Mouse (Mus musculus) neural tube, embryonic 13.5 days (tissue): ENCODE data around the gene P2rx7. TPM values are rescaled to one million over a fixed set of nuclear protein-coding genes. Genes with fewer than 3 reads are reported as not detected.
"Not testable (repeated sequence)": the region's sequence is repeated elsewhere in the genome, so short reads cannot be mapped to it uniquely, and the experiment has no call there.

Source experiments
- ATAC-seq: fragments of 200-750 bp; cut with Nextera tagmentation; 2 replicates; pipeline ENCODE4 v1.8.0; 2017; ENCODE audit warnings: low read depth, mild to moderate bottlenecking, moderate TSS enrichment, moderate library complexity
- H3K27ac ChIP-seq: fragments of 300-500 bp; sonication (generic); replicated peaks from 2 replicates; pipeline ENCODE4 v1.5.1; 2015; ENCODE audit warnings: moderate library complexity, mild to moderate bottlenecking, inconsistent platforms
- H3K27me3 ChIP-seq: fragments of 300-500 bp; sonication (generic); 2 replicates; pipeline ENCODE4 v1.6.1; 2015; ENCODE audit warnings: mild to moderate bottlenecking, inconsistent platforms
- H3K36me3 ChIP-seq: fragments of 300-500 bp; sonication (generic); 2 replicates; pipeline ENCODE4 v1.6.1; 2015; ENCODE audit warnings: mild to moderate bottlenecking, inconsistent platforms
- H3K4me1 ChIP-seq: fragments of 300-500 bp; sonication (generic); replicated peaks from 2 replicates; pipeline ENCODE4 v1.6.1; 2015; ENCODE audit warnings: inconsistent platforms
- H3K4me2 ChIP-seq: fragments of 300-500 bp; sonication (generic); 2 replicates; pipeline ENCODE4 v1.6.1; 2015; ENCODE audit warnings: inconsistent platforms, mild to moderate bottlenecking, moderate library complexity
- H3K4me3 ChIP-seq: fragments of 300-500 bp; sonication (generic); 2 replicates; pipeline ENCODE4 v1.5.1; 2015; ENCODE audit warnings: mild to moderate bottlenecking, inconsistent platforms
- H3K9ac ChIP-seq: fragments of 300-500 bp; sonication (generic); 2 replicates; pipeline ENCODE4 v1.6.1; 2015; ENCODE audit warnings: moderate library complexity, mild to moderate bottlenecking, inconsistent platforms
- H3K9me3 ChIP-seq: fragments of 300-500 bp; sonication (generic); 2 replicates; pipeline ENCODE4 v1.6.1; 2016; ENCODE audit warnings: inconsistent platforms
- WGBS: fragments of 180-500 bp; shearing (Covaris S2); methylation state at CpG from one replicate; pipeline ENCODE4 v1.1.7; 2015; 5-methylcytosine and 5-hydroxymethylcytosine counted together
- polyA plus RNA-seq: library from polyadenylated mRNA; unstranded; fragments of >200 nt; fragmentation: Nextera tagmentation; extraction: Ambion mirVana; gene quantifications from 2 replicates; pipeline ENCODE4 v1.2.1, GENCODE M21; 2015

The P2rx7 gene
- polyA plus RNA-seq, 1 experiment from 2014 or later, result 5.9 TPM

- H3K9ac ChIP-seq, result not testable (repeated sequence)
- WGBS, result 95% methylated on average over 14 of the region's 14 CpGs
These were observed 4.3 kb downstream of the P2rx7 start for GRCm38 (mm10) chr5:122647952-122648374.

DNA sequence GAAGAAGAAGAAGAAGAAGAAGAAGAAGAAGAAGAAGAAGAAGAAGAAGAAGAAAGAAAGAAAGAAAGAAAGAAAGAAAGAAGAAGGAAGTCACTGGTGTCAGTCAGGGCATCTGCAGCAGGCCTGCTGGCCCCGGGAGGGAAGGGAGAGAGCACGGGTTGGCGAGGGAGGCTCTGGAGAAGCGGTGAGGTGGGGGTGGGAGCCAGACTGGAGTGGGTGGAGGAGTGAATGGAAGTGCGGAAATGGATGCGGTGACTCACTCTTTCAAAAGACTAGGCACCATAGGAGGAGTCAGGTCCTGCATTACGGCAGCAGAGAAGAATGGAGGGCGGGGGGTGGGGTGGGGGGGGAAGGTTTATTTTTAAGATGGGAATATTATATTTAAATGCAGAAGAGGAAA lies 5.6 kb downstream of the P2rx7 start:
- no peak for ATAC-seq
- Histone ChIP-seq H3K4me1 (peaks cover 32% of the 10 kb centered on the region), H3K27me3 (no peaks in the 10 kb centered on the region), H3K27ac (no peak overlapping the region), H3K9me3 (no peaks in the 10 kb centered on the region), H3K4me2 (no peak overlapping the region), H3K4me3 (no peak overlapping the region), H3K9ac (no peak overlapping the region), H3K36me3 (no peaks in the 10 kb centered on the region)
- 83% methylated on average over 8 of the region's 8 CpGs for WGBS

More at GRCm38 (mm10) chr5:122647952-122648374, 4.3 kb downstream of the P2rx7 start:
- not testable (repeated sequence) for H3K4me3 ChIP-seq, ATAC-seq, H3K9me3 ChIP-seq, H3K36me3 ChIP-seq, H3K27me3 ChIP-seq, H3K4me2 ChIP-seq, H3K27ac ChIP-seq
- H3K4me1 ChIP-seq, result peaks cover 25% of the 10 kb centered on the region

DNA sequence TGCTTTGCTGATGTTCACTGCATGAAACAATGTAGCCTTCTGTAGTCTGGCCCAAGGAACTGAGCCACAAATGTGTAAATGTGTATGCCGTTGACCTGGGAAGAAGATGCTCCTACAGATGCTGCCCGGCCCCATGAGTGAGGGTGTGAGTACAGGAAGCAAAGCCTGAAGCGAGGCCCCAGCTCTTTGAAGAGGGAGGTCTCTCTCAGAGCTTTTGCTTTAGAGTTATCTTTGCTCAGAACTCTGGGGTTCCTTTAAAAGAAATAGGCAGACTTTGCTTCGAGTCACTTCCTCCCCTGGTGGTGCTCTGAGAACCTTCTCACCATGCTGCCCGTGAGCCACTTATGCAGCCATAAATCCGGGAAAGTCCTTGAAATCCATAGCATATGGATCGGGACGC lies 6.4 kb downstream of the P2rx7 start:
- Histone ChIP-seq H3K9ac (no peak overlapping the region), H3K27me3 (no peaks in the 10 kb centered on the region), H3K27ac (no peak overlapping the region), H3K4me3 (no peak overlapping the region), H3K4me2 (no peak overlapping the region), H3K9me3 (no peaks in the 10 kb centered on the region), H3K36me3 (no peaks in the 10 kb centered on the region), H3K4me1 (peaks cover 35% of the 10 kb centered on the region)
- ATAC-seq, result no peak
- 87% methylated on average over 8 of the region's 8 CpGs for WGBS

- Histone ChIP-seq H3K4me2 (no peak overlapping the region), H3K9me3 (no peaks in the 10 kb centered on the region), H3K4me1 (peaks cover 31% of the 10 kb centered on the region), H3K4me3 (no peak overlapping the region), H3K27me3 (no peaks in the 10 kb centered on the region), H3K36me3 (no peaks in the 10 kb centered on the region), H3K9ac (no peak overlapping the region), H3K27ac (peak overlapping the region; percentile 92)
- WGBS, result 81% methylated on average over 7 of the region's 7 CpGs
- ATAC-seq, result no peak
These were observed 8.8 kb downstream of the P2rx7 start for GRCm38 (mm10) chr5:122652506-122652905.

DNA sequence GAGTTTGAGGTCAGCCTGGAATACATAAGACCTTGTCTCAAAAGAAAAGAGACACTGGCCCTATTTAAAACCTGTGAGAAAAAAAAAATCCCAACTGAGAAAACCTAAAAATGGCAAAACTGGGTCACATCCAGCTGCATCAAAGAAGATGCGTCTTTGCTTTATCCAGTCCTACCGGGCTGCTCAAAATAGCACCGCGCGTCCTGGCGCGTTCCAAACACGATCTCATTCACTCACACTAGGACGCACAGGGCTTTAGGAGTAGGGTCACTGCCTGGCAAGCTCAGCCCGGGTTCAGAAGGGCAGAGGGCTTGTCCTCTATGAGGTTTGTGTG lies 9.4 kb downstream of the P2rx7 start:
- no peaks in the 10 kb centered on the region for H3K36me3 ChIP-seq
- H3K9me3 ChIP-seq, result no peaks in the 10 kb centered on the region
- H3K4me3 ChIP-seq, result no peak overlapping the region
- ATAC-seq, result no peak
- H3K9ac ChIP-seq, result 0 out of 2 replicates have a peak overlapping the region, but pooled peaks have one; percentile 26
- H3K4me1 ChIP-seq, result peaks cover 30% of the 10 kb centered on the region
- 32% methylated on average over 10 of the region's 10 CpGs for WGBS
- no peaks in the 10 kb centered on the region for H3K27me3 ChIP-seq
- peak overlapping the region; percentile 92 for H3K27ac ChIP-seq
- peak overlapping the region; percentile 34 for H3K4me2 ChIP-seq

GRCm38 (mm10) chr5:122653446-122654267 lies 9.9 kb downstream of the P2rx7 start:
- Histone ChIP-seq H3K4me2 (peak overlapping the region; percentile 34), H3K9ac (peak overlapping the region; percentile 26), H3K36me3 (no peaks in the 10 kb centered on the region), H3K9me3 (no peaks in the 10 kb centered on the region), H3K4me3 (no peak overlapping the region), H3K4me1 (peaks cover 30% of the 10 kb centered on the region), H3K27me3 (no peaks in the 10 kb centered on the region), H3K27ac (peak overlapping the region; percentile 92)
- 19% methylated on average over 15 of the region's 15 CpGs for WGBS
- ATAC-seq, result peak; percentile 83

DNA sequence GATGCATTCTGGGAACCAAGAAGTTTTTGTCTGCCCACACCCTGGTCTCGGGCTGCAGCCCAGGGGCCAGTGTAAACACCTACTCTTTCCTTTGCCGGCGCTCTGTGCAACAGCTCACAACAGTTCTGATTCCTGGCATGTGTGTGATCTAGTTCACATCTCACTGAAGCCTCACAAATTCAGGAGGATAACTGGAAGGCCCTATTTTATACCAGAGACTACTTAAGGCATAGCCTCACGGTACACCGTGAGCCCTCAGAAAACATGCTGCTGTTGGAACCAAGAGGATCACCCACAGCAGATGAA lies 10.5 kb downstream of the P2rx7 start:
- ATAC-seq, result peak; percentile 40; the same call in 1 of the 2 replicates
- H3K27ac ChIP-seq, result peak overlapping the region; percentile 92
- no peak overlapping the region for H3K4me2 ChIP-seq
- no peak overlapping the region for H3K4me3 ChIP-seq
- H3K9ac ChIP-seq, result peak overlapping the region; percentile 26
- peaks cover 30% of the 10 kb centered on the region for H3K4me1 ChIP-seq
- H3K36me3 ChIP-seq, result no peaks in the 10 kb centered on the region
- H3K27me3 ChIP-seq, result no peaks in the 10 kb centered on the region
- no peaks in the 10 kb centered on the region for H3K9me3 ChIP-seq
- 47% methylated on average over 5 of the region's 5 CpGs for WGBS

- Histone ChIP-seq H3K4me1 (peaks cover 30% of the 10 kb centered on the region), H3K36me3 (no peaks in the 10 kb centered on the region), H3K9me3 (no peaks in the 10 kb centered on the region), H3K9ac (no peak overlapping the region), H3K4me2 (no peak overlapping the region), H3K27me3 (no peaks in the 10 kb centered on the region), H3K4me3 (no peak overlapping the region), H3K27ac (no peak overlapping the region)
- WGBS, result 84% methylated on average over 12 of the region's 12 CpGs
- no peak for ATAC-seq
These were observed 13.1 kb downstream of the P2rx7 start for GRCm38 (mm10) chr5:122656808-122657207.

DNA sequence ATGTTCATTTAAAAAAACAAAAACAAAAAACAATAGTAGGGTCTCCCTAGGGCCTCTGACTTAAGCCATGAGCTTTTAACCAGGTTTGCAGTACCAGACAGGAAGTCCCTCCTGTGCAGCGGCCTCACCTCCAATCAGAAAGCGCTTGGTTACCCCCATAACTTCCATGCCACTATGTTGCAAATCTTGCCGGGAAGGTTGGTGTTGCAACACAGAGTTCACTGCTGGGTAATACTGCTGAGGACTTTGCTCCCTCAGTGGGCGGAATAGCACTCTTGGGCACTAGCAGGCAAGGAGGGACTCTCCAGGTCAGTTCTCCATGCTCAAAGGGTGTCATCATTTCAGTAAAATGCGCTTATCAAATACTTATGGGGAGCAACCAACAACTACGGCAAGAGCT lies 18.8 kb downstream of the P2rx7 start:
- 95% methylated on average over 6 of the region's 6 CpGs for WGBS
- no peak for ATAC-seq
- H3K27ac ChIP-seq, result no peak overlapping the region
- H3K4me2 ChIP-seq, result no peak overlapping the region
- no peak overlapping the region for H3K4me3 ChIP-seq
- no peaks in the 10 kb centered on the region for H3K4me1 ChIP-seq
- H3K9ac ChIP-seq, result no peak overlapping the region
- H3K27me3 ChIP-seq, result no peaks in the 10 kb centered on the region
- H3K9me3 ChIP-seq, result no peaks in the 10 kb centered on the region
- H3K36me3 ChIP-seq, result no peaks in the 10 kb centered on the region

- Histone ChIP-seq H3K9me3 (no peaks in the 10 kb centered on the region), H3K27ac (no peak overlapping the region), H3K9ac (no peak overlapping the region), H3K27me3 (no peaks in the 10 kb centered on the region), H3K4me1 (peaks cover 5% of the 10 kb centered on the region), H3K4me2 (no peak overlapping the region), H3K36me3 (no peaks in the 10 kb centered on the region), H3K4me3 (no peak overlapping the region)
- no peak for ATAC-seq
- 63% methylated on average over 5 of the region's 5 CpGs for WGBS
These were observed 21.3 kb downstream of the P2rx7 start for GRCm38 (mm10) chr5:122665036-122665435.

GRCm38 (mm10) chr5:122668981-122669897 lies 25.5 kb downstream of the P2rx7 start:
- no peaks in the 10 kb centered on the region for H3K27me3 ChIP-seq
- ATAC-seq, result no peak
- H3K9me3 ChIP-seq, result no peaks in the 10 kb centered on the region
- no peaks in the 10 kb centered on the region for H3K36me3 ChIP-seq
- H3K4me1 ChIP-seq, result peaks cover 11% of the 10 kb centered on the region
- H3K9ac ChIP-seq, result no peak overlapping the region
- H3K27ac ChIP-seq, result no peak overlapping the region
- WGBS, result 78% methylated on average over 15 of the region's 15 CpGs
- no peak overlapping the region for H3K4me2 ChIP-seq
- no peak overlapping the region for H3K4me3 ChIP-seq

DNA sequence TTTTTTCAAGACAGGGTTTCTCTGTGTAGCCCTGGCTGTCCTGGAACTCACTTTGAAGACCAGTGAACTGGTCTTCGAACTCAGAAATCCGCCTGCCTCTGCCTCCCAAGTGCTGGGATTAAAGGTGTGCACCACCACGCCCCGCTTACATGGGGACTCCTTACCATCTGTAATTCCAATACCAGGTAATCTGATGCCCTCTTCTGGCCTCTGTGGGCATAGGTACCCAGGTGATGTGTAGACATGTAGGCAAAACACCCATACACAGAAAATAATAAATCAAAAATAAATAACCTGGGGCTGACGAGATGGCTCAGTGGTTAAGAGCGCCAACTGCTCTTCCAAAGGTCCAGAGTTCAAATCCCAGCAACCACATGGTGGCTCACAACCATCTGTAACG lies 27.9 kb downstream of the P2rx7 start:
- not testable (repeated sequence) for H3K27ac ChIP-seq

More for the DNA sequence above, 27.9 kb downstream of the P2rx7 start:
- ATAC-seq, H3K4me2 ChIP-seq, H3K27me3 ChIP-seq, H3K9ac ChIP-seq, H3K4me3 ChIP-seq, H3K36me3 ChIP-seq, H3K9me3 ChIP-seq: not testable (repeated sequence)
- peaks cover 11% of the 10 kb centered on the region for H3K4me1 ChIP-seq
- 82% methylated on average over 7 of the region's 7 CpGs for WGBS
